Mouse (Mus musculus) heart, adult 2 months (tissue): ENCODE measurements at regions not wholly inside any gene's neighbourhood (a gene's known extent, or its start where the extent isn't known, plus 50 kb on each side); places are given as distances from the start of the nearest gene placed in this dataset.

Source experiments
- CTCF ChIP-seq: fragments of 200-600 bp; IDR thresholded peaks from 2 replicates; pipeline ENCODE4 v1.8.1; 2022; ENCODE audit warnings: antibody characterized with exemption, mild to moderate bottlenecking, moderate library complexity
- POLR2A ChIP-seq: fragments of 200-500 bp; IDR thresholded peaks from 2 replicates; pipeline ENCODE4 v1.6.1; 2011; ENCODE audit warnings: mild to moderate bottlenecking, low read depth, low read length, control low read depth; ENCODE audit not compliant: insufficient read depth

DNA sequence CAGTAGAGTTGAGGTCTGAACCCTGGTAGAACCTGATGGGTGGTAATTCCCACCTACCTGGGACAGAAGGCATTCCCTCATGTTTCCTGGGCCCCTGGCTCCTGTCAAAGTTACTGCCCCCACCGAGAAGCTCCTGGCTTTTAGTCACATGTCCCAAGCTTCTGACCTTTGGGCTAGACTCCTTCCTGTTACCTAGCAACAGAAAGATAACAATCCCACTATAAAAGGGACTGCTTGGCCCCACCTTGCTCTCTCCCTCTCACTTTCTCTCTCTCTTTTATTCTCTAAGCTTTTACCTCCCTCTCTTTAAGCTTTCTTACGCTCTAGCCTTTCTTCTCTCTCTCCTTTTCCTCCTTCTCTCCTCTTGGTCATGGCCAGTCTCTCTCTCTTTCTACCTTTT, 198.9 kb upstream of the Lrrc3b start:
- TF ChIP-seq POLR2A (no peak), CTCF (no peak)
